Mouse (Mus musculus) limb, embryonic 11.5 days (tissue): ENCODE results near the gene Kcnd2. TPM values are rescaled to one million over a fixed set of nuclear protein-coding genes. Genes with fewer than 3 reads are reported as not detected.

ENCODE experiments used
- ATAC-seq: fragments of 200-750 bp; cut with Nextera tagmentation; 2 replicates; pipeline ENCODE4 v1.8.0; 2017; ENCODE audit warnings: low read depth; ENCODE audit not compliant: insufficient number of reproducible peaks, low FRiP score, low TSS enrichment
- DNase-seq: peaks from one replicate; pipeline ENCODE4 v3.0.0-alpha.2; 2015; ENCODE audit warnings: low spot score
- H3K27ac ChIP-seq: fragments of 300-500 bp; sonication (generic); replicated peaks from 2 replicates; pipeline ENCODE4 v1.5.1; 2014; ENCODE audit warnings: low read depth, mild to moderate bottlenecking, low read length
- H3K27me3 ChIP-seq: fragments of 300-500 bp; sonication (generic); 2 replicates; pipeline ENCODE4 v1.6.1; 2014; ENCODE audit warnings: mild to moderate bottlenecking, low read length, mixed read lengths; ENCODE audit not compliant: control insufficient read depth, insufficient read depth
- H3K36me3 ChIP-seq: fragments of 300-500 bp; sonication (generic); 2 replicates; pipeline ENCODE4 v1.6.1; 2014; ENCODE audit warnings: mild to moderate bottlenecking, low read length, moderate library complexity, mixed read lengths; ENCODE audit not compliant: control insufficient read depth, insufficient read depth
- H3K4me1 ChIP-seq: fragments of 300-500 bp; sonication (generic); 2 replicates; pipeline ENCODE4 v1.6.1; 2014; ENCODE audit warnings: low read length, mixed read lengths; ENCODE audit not compliant: control insufficient read depth, insufficient read depth
- H3K4me2 ChIP-seq: fragments of 300-500 bp; sonication (generic); 2 replicates; pipeline ENCODE4 v1.6.1; 2014; ENCODE audit warnings: low read depth, mild to moderate bottlenecking, moderate library complexity; ENCODE audit not compliant: severe bottlenecking
- H3K4me3 ChIP-seq: fragments of 300-500 bp; sonication (generic); 2 replicates; pipeline ENCODE4 v1.5.1; 2014; ENCODE audit warnings: low read depth, low read length
- H3K9ac ChIP-seq: fragments of 300-500 bp; sonication (generic); 2 replicates; pipeline ENCODE4 v1.6.1; 2014; ENCODE audit warnings: mild to moderate bottlenecking, low read length
- H3K9me3 ChIP-seq: fragments of 300-500 bp; sonication (generic); 2 replicates; pipeline ENCODE4 v1.6.1; 2016; ENCODE audit warnings: low read length; ENCODE audit not compliant: control insufficient read depth
- WGBS: fragments of 180-500 bp; shearing (Covaris S2); extraction: QIAGEN DNeasy Blood & Tissue Kit; methylation state at CpG from one replicate; pipeline ENCODE4 v1.1.7; 2014; 5-methylcytosine and 5-hydroxymethylcytosine counted together
- polyA plus RNA-seq: library from polyadenylated mRNA; unstranded; fragments of >200 nt; fragmentation: Nextera tagmentation; extraction: Ambion mirVana; gene quantifications from 2 replicates; pipeline ENCODE4 v1.2.1, GENCODE M21; 2014

Kcnd2 gene
- polyA plus RNA-seq, 1 experiment from 2014 or later = 1.5 TPM

DNA sequence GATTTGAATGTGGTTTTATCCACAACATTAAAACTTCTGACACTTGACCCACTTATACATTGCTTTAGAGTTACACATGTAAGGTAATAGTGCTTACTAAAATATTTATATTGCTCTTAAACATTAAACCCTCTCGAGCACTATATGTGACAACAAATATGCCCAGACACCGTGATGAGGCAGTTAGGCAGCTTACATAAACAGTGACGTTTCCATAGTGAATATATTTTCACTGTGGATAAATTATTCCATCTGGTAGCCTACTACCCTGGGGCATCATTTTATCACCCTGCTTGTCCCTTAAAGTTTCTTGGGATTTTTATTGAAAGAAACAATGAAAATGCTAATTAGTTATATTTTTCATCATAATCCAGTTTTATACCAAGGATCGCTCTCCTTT is 449.3 kb downstream of the Kcnd2 start:
- Histone ChIP-seq H3K4me1 (no peaks in the 10 kb centered on the region), H3K36me3 (no peaks in the 10 kb centered on the region), H3K9ac (no peak overlapping the region), H3K27me3 (no peaks in the 10 kb centered on the region), H3K4me3 (no peak overlapping the region), H3K27ac (no peak overlapping the region), H3K4me2 (no peak overlapping the region), H3K9me3 (no peaks in the 10 kb centered on the region)
- ATAC-seq (no peak), DNase-seq (no peak)
- WGBS = 81% methylated on average over 4 of the region's 4 CpGs

DNA sequence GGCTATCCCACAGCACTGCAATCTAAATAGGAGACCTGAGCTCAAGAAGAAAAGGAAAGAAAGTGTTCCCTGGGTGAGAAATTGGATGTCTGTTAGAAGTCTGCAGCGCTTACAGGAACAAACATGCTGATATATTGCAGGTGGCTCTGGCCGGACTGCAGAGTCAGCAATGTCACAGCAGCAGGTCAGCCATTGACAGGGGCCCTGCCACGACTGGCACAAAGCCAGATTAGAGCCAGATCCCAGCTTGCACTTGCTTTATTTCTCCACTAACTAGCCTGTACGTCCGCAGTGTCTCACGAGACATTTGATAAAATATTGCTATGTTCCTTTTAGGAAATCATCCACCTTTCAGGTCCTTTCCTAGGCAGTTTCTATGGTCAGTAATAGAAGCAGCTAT is 468.9 kb downstream of the Kcnd2 start:
- DNase-seq (no peak), ATAC-seq (0 out of 2 replicates have a peak, but pooled peaks have one; percentile 35)

DNA sequence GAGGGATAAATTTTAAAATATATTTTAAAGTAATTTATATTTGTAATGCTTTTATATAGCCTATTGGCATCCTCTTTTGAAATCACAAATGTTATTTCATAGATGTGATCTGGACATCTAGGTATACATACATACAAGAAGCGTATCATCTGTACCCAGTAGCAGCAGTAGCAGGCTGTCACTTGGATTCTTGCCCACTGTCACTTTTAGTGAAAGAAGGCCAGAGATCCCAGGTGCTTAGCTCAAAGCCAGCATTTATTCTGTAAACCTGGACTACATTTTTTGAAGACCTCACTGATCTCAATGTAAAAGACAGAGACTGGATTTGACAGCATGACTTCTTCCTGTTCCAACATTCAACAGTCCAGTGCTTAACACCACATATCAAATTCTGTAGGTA is 471.1 kb downstream of the Kcnd2 start:
- no peaks in the 10 kb centered on the region for H3K9me3 ChIP-seq

More for the DNA sequence above, 468.9 kb downstream of the Kcnd2 start:
- Histone ChIP-seq H3K4me1 (no peaks in the 10 kb centered on the region), H3K36me3 (no peaks in the 10 kb centered on the region), H3K4me2 (no peak overlapping the region), H3K27ac (no peak overlapping the region), H3K9ac (no peak overlapping the region), H3K9me3 (no peaks in the 10 kb centered on the region), H3K27me3 (no peaks in the 10 kb centered on the region), H3K4me3 (no peak overlapping the region)
- WGBS = 57% methylated on average over 6 of the region's 6 CpGs

DNA sequence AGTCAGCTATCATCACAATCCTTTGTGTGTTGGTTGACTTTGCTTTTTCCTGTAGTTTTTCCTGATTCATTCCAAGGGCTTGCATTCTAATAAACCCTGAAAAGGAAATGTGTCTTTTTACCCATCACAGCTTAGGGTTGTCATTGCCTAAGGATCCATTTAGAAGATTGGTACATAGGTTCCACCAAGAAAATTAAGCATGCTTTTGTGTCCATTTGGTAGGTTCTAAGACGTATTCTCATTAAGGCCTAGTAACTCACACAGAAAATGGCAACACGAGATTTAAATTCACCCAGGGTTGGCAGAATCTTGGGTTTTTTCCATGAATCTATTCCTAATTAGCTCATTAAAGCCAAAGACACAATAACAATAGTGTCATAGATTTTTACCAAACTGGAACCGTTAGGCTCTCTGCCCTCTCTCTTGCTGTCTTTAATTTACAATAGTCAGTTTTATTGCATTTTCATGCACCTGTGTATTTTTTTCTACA is 477.6 kb downstream of the Kcnd2 start:
- DNase-seq (no peak), ATAC-seq (no peak)
- Histone ChIP-seq H3K27ac (no peak overlapping the region), H3K36me3 (no peaks in the 10 kb centered on the region), H3K4me3 (no peak overlapping the region), H3K9ac (no peak overlapping the region), H3K4me2 (no peak overlapping the region), H3K9me3 (no peaks in the 10 kb centered on the region), H3K27me3 (no peaks in the 10 kb centered on the region), H3K4me1 (no peaks in the 10 kb centered on the region)
- 83% methylated on average over 3 of the region's 3 CpGs for WGBS

More for the DNA sequence above, 471.1 kb downstream of the Kcnd2 start:
- Histone ChIP-seq H3K27me3 (no peaks in the 10 kb centered on the region), H3K27ac (no peak overlapping the region), H3K9ac (no peak overlapping the region), H3K36me3 (no peaks in the 10 kb centered on the region), H3K4me2 (no peak overlapping the region), H3K4me1 (no peaks in the 10 kb centered on the region), H3K4me3 (no peak overlapping the region)
- DNase-seq (no peak), ATAC-seq (no peak)
- 98% methylated on average over 1 of the region's 1 CpGs for WGBS

DNA sequence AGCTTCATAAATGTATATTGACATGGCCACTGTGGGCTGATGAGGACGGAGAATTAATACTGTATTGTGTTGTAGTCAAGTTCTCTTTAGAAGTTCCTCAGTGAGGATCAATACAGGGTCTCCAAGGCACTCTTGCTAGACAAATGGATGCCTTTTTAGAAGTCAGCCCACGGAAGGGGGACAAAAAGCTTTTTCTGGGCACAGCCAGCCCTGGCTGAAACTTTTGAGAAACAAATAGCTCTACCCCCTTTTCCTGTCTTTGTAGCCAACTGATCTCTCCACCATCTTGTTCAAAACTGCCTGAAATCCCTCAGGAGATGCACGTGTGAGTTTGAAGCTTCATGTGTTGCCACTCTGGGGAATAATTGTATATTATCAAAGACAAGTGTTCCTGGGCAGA is 482.3 kb downstream of the Kcnd2 start:
- Histone ChIP-seq H3K4me2 (no peak overlapping the region), H3K27me3 (no peaks in the 10 kb centered on the region), H3K27ac (no peak overlapping the region), H3K9ac (no peak overlapping the region), H3K9me3 (no peaks in the 10 kb centered on the region), H3K4me3 (no peak overlapping the region), H3K36me3 (no peaks in the 10 kb centered on the region), H3K4me1 (no peaks in the 10 kb centered on the region)
- DNase-seq (no peak), ATAC-seq (no peak)
- WGBS = 86% methylated on average over 3 of the region's 3 CpGs

DNA sequence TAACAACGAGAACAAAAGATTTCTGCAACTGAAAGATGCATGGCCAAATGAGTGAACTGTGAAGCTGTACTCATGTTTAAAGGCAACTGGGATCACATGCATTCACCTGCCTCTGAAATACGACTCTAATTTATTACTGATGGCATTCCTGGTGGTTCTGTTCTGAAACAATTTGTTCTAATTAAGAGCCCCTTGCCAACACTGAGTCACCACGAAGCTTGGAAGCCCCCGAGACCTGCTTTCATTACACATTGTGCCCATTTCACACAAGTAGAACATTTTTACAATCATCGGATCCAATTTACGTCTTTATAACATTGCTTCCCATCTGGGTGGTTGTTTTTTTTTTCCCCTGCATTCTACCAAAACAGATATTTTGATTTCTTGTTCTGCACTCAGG is 485.8 kb downstream of the Kcnd2 start:
- H3K36me3 ChIP-seq = no peaks in the 10 kb centered on the region
- H3K4me2 ChIP-seq = no peak overlapping the region
- DNase-seq (no peak), ATAC-seq (no peak)
- no peak overlapping the region for H3K9ac ChIP-seq
- 39% methylated on average over 6 of the region's 6 CpGs for WGBS
- H3K27ac ChIP-seq = no peak overlapping the region
- H3K27me3 ChIP-seq = no peaks in the 10 kb centered on the region
- H3K4me3 ChIP-seq = no peak overlapping the region
- no peaks in the 10 kb centered on the region for H3K9me3 ChIP-seq
- no peaks in the 10 kb centered on the region for H3K4me1 ChIP-seq

DNA sequence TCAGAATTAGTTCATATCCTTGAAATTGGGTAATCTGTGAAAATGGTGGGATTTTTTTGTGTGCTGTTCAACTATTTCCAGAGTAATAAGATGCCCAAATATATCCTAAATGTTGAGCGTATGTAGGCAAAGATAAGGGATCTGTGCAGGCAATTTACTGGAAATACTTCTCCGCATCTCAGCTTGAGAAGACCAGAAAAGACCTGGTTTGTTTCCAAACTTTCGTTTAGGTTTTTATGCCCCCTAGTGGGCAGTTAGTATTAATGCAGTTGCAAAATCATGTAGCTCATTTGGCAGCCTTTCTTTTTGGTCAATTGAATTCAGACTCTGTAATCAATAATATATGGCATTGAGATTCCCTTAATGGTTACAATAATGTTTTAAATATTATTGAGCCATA is 493.9 kb downstream of the Kcnd2 start:
- Histone ChIP-seq H3K27ac (no peak overlapping the region), H3K36me3 (no peaks in the 10 kb centered on the region), H3K9me3 (no peaks in the 10 kb centered on the region), H3K27me3 (no peaks in the 10 kb centered on the region), H3K4me1 (no peaks in the 10 kb centered on the region), H3K4me2 (no peak overlapping the region), H3K9ac (no peak overlapping the region), H3K4me3 (no peak overlapping the region)
- DNase-seq (no peak), ATAC-seq (no peak)
- 24% methylated on average over 3 of the region's 3 CpGs for WGBS

DNA sequence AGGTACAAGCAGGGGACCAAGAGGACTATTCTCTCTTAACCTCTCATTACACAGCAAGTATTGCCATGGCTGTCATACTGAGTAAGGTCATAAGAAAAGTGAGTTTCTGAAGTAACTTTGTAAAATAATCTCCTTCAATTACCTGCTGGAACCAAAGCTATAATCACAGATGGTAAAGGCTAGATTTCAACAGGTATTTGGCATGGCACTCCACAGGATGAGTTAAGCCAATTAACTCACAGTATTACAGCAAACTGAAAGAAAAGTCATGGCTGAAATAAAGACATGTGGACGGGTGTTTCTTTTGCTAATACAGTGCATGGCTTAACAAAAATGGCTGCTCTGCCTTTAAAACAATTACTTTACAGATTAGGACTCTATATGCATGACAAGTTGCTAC is 503.8 kb downstream of the Kcnd2 start:
- no peaks in the 10 kb centered on the region for H3K4me1 ChIP-seq
- no peak overlapping the region for H3K27ac ChIP-seq
- no peak for DNase-seq
- no peaks in the 10 kb centered on the region for H3K9me3 ChIP-seq
- H3K4me2 ChIP-seq = no peak overlapping the region
- H3K27me3 ChIP-seq = no peaks in the 10 kb centered on the region
- H3K36me3 ChIP-seq = no peaks in the 10 kb centered on the region
- H3K9ac ChIP-seq = no peak overlapping the region
- H3K4me3 ChIP-seq = no peak overlapping the region
- 83% methylated on average over 1 of the region's 1 CpGs for whole genome bisulfite sequencing
- no peak for ATAC-seq

DNA sequence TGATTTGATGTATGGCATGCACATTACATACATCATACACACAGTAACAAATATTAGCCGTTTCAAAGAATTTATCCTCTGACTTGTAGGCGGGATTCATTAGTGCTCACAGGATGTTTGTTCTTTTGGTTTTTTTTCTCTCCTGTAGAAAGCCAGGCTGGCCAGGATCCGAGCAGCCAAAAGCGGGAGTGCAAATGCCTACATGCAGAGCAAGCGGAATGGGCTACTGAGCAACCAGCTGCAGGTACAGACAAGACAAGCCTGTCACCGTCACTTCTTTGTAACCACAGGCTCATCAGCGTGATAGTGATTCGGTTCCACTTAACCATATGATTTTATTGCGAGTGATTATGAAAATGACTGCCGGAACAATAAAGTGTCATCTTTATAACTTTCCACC is 506.9 kb downstream of the Kcnd2 start:
- Histone ChIP-seq H3K27me3 (no peaks in the 10 kb centered on the region), H3K9me3 (no peaks in the 10 kb centered on the region), H3K4me2 (no peak overlapping the region), H3K4me3 (no peak overlapping the region), H3K9ac (no peak overlapping the region), H3K27ac (no peak overlapping the region), H3K36me3 (no peaks in the 10 kb centered on the region), H3K4me1 (no peaks in the 10 kb centered on the region)
- 88% methylated on average over 10 of the region's 10 CpGs for WGBS
- no peak for DNase-seq
- ATAC-seq = no peak
